Mouse (Mus musculus) naive thymus-derived CD4-positive, alpha-beta T cell, adult 2 months (primary cell): ENCODE results near the gene Ptms.

ENCODE experiments used
- DNase-seq: peaks from one replicate; pipeline ENCODE4 v3.0.0-alpha.2; 2011; ENCODE audit warnings: low read depth

Gene Ptms

DNA sequence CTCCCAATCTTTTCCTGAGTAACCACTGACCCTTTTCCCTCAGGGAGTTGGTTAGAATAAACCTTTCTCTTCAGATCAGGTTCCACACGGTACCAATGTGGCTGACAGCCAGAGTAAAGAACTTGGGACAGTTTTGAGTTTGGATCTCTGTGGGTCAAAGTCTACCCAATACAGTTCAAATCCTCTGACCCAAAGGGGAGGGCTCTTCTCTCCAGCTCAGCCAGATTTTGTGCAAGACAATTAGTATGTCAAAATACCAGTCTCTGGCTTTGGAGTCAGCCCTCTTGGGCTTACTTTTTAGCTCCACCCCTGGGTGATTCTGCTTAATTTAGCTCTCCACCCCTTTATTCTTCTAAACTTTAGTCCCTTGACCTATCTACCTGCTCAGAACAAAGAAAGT lies 10.3 kb upstream of the Ptms start:
- DNase-seq, result no peak

DNA sequence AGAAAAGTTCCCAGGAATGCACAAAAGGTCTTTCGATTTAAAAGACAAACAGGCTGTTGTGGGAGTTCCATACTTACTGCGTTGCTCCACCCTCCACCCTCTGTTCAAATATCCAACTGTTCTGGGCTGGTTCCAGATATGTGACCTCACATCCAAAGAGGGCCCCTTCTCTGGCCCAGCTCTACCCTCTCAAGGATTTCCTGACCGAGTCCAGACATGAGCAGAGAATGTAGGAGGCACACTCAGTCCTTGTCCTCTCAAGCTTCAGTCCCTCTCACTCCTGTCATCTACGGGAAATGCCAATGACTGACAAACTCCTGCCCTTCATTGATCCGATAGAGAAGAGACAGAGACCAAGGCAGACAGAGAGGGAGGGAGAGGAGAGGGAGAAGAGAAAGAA lies 6.0 kb upstream of the Ptms start:
- DNase-seq, result no peak

DNA sequence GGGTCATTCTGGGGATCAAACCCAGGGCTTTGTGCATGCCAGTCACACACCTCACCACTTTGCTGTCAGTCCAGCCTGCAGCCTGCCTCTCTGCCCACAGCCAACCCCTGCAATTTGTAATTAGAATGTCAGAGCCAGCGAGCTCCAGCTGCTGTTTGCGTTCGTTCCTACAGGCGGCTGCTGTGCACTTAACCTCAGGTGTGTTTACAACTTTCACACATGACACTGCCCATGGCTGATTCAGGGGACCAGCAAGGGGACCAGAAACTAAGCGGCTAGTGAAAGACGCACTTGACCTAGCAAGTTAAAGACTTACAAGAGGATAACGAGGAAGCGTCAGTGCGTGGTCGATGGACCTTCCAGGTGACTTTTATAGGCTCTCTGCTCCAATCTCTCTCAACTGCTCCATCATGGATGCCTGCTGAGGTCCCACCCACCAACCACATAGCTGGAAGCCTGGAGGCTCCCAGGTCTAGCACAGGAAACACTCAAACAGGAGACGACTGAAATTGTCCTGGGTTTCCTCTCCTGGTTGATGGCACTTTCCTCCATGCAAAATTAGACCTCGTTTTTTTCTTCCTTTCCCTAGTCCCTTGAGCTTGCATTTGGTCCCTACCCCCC lies 5.4 kb upstream of the Ptms start:
- no peak for DNase-seq

DNA sequence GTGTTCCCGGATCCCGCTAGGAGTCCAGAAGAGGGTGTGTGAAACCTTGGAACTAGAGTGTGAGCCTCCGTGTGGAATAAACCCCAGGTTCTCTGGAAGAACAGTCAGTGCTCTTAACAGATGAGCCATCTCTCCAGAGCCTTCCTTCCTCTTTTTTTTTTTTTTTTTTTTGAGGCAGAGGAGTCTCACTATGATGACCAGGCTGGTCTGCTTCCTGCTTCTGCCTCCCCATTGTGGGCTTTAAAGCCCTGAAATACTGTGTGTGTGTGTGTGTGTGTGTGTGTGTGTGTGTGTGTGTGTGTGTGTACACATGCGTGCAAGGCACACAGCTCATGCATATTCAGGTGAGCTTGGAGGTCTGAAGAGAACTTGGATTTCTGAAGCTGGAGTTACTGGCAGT lies 1.6 kb upstream of the Ptms start:
- DNase-seq, result no peak

DNA sequence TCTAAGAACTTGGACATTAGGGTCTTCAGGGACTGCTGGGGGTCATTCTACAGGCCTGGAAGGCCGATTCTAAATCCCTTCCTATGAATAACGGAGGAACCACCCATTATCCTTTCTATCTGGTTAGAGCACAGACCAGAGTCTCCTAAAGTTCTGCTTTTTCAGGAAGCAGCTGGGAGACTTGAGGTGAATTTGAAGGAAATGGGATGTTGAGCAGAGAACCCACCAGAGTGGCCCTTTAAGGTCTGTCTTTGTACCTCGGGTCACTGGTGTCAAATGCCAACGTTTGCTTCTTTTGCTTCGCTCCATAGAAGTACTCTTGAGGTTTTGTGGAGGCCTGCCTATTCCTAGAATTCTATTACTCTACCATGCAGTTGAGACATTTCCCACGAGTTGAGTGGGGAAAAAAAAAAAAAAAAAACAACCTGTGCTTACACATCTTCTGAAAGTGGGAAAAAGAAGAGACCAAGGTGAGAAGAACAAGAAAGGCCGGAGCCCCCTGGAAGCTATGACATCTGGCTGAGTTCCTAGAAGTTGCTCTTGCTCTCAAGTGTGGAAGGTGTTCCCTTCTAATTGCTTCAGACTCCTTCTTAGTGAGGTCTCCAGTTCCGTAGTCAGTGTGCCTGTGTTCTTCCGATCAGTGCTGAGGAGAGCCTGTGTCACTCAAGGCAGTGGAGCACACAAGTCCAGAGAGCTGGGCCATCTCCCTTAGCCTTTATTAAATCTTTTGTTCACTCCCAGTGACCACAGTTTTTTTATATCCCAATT lies 599 bp upstream of the Ptms start:
- no peak for DNase-seq

DNA sequence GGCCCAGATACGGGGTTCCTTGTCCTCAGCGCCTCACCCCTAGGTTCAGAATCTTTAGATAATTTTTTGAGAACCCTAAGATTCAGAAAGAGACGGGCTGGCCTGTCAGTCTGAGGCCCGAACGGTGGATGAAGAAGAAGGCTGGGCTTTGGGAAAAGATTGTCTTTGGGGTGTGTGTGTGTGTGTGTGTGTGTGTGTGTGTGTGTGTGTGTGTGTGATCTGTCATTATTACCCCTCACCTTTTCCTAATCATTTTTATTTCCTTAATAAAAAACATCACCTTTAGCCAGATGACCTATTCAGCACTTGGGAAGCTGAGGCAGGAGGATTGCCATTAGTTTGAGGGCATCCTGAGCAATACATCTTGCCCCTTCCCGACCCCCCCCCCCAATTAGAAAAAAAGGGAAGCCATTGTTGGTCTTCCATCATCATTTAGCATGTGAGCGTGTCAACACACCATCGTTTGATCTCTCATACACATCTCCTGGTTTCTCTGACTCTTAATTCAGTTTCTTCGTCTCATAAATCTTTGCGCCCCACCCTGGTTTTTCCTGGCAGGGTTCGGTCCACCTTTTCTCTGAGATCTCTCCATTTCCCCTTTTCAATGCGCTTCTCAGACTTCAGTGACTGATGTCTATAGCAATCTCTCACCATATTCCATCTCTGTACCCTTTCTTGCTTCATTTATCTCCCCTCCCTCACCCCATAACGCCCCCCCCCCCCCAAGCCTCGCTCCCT lies 844 bp downstream of the Ptms start:
- DNase-seq, result no peak

DNA sequence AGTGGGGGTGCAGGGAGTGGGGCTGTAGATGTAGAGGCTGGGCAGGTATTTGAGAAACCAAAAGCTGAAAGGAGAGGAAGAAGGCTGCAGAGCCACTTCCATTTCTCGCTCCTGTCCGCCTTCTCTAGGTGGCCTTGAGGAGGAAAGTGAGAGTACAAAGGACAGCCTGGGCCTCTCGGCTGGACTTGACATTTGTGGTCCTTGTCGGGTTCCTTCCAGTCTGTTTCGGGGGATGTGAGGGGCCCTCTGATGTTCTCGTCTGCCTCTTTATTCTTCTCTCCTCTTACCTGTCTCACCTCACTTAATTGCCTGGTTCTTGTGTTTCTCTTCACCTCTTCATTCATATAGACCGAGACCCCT lies 1.6 kb downstream of the Ptms start:
- DNase-seq, result no peak

DNA sequence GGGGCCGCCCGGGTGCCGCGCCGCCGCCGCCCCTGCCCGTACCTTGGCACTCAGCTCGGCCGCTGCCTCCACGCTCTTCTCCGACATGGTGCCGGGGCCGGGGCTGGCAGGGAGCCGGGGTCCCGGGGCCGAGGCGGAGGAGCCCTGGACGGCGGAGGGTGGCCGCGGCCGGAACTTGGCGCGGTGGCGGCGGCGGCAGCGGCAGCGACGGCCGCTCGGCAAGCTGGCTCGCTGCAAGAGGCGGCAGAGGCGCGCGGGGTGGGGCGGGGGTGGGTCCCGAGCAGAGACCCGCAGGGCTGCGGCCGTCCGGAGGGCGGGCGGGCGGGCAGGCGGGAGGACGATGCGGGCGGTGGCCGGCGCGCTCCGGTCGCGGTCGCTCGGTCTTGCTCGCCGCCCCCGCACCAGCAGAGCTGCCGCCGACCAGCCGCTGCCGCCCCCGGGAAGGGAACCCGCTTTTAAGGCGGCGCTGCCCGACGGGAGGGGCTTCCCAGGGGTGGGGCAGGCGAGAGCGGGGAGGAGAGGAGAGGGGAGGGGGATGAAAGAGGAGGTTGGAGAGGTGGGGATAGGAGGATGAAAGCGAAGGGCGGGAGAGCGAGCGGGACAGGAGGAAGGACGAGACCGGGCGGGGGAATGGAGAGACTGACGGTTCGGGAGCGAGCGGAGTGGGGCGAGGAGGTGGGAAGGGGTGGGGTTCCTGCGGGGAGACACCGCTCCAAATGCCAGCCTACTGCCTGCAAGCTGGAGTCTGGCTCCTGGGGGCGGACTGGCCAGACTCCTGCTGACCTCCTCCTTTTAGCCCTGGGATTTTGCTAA lies 2.2 kb downstream of the Ptms start:
- DNase-seq, result peak; percentile 60

DNA sequence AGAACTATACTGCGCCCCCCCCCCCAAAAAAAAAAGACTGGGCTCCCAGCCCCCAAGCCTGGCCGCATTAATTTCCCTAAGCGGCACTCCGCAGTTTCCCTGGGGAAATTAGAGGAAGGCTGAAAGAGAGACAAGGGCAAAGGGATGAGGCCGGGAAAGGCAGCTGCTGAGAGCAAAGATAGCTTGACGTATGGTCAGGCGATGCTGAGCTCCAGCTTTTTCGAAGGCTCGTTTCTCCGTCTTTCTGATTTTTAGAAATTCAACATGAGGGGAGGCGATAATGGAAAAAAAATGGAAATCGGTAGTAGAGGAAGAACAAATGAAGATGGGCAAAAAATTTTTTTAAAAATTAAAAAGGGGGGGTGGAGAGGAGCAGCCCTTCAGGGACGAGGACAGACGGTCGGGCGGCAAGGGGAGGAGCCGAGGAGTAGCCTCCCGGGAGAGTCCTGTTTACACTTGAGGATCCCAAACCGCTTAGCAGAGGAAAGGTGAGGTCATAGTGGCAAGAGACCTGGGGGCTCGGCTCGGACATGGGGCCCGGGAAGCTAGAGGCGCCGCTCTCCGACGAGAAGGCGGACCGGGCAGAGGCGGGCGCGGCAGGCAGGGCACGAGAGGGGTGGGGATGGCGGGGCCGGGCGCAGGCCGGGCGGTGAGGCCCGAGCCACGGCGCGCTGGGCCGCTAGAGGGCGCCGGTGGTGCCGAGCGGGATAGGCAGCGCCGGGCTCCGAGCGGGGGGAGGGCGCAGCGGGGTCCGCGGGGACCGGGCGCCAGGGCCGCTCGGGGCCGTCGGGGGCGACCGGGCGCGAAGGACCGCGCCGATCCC lies 3.0 kb downstream of the Ptms start:
- DNase-seq, result peak; percentile 89

DNA sequence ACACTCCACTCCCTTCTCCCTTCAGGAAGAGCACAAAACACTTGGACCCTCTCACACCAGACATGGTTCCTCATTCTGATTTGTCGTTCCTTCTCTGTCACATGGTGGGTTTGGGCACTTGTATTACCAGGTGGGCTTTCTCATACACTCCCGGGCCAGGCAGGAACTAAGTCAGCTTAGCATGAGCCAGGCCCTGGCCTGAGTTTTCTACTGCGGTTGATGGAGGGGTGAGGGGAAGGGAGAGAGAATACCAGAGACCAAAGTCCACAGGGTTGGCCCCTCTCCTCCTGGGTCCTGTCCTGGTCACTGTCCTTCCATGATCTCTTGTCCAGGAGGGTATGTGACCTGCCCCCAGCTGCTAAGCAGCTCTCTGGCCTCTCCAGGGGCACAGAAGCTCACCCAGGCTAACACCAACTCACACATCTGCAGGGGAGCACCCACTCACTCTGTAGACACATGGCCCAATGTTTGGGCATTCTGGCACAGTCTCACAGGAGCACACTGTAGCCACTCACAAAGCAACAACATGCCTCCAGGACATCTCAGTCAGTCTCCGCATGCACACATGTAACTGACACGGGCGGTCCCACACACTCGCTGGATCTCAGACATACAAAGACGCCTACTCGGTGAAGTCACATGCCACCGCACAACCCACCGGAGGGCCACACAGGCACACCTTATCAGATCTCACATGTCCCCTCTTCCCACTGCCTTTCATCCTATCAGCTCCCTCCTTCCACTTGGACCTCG lies 3.8 kb downstream of the Ptms start:
- no peak for DNase-seq

DNA sequence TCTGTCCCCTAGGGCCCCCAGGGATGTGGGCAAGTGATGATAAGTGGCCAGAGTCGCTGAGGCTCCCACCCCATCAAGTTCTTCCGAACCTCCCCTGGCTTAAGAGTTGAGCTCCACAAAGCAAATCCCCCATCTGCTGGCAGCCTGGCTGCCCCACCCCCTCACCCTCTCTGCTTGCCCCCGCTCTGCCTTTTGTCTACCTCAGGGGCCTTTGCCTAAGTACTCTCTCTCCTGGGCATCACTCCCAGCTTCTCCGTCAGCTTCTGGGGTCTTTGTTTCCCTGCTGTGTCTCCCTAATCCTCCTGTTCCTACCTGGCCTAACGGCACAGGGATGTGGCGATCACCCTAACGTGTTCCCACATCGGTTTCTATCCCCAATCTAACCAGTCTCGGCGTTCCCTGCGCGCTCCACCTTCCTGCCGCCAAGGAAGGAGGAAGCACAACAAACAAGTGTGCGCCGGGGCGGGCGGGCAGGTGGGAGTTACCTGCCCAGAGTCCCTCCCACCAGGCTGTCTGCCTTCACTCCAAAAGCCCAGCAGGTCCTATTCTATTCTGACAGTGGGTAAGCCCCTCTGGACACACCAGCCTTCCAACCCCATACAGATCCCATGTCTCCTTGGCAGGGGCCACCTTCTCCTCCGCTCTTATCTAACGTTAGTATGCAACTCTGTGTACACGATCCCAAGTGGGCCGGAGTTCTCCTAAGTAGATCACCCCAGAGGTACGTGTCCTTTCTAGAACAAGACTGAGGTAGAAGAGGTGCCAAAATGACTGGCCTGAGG lies 4.6 kb downstream of the Ptms start:
- DNase-seq, result no peak

DNA sequence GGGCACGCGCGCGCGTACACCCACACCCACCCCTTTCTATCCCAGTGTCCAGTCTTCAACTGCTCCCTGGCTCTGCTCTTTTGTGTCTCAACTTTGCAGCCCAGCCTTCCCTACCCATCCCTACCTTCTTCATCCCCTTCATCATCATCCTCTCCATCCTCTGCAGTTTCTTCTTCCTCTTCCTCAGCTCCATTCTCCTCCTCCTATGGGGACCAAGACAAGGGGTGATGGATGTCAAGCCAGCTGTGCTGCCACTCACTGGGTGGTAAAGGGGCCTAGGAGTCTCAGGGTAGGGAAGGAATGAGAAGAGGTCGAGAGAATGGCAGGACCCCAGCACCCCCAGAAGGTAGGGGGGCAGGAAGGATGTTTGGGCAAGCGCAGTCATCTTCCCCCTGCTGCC lies 5.4 kb downstream of the Ptms start:
- DNase-seq, result no peak

DNA sequence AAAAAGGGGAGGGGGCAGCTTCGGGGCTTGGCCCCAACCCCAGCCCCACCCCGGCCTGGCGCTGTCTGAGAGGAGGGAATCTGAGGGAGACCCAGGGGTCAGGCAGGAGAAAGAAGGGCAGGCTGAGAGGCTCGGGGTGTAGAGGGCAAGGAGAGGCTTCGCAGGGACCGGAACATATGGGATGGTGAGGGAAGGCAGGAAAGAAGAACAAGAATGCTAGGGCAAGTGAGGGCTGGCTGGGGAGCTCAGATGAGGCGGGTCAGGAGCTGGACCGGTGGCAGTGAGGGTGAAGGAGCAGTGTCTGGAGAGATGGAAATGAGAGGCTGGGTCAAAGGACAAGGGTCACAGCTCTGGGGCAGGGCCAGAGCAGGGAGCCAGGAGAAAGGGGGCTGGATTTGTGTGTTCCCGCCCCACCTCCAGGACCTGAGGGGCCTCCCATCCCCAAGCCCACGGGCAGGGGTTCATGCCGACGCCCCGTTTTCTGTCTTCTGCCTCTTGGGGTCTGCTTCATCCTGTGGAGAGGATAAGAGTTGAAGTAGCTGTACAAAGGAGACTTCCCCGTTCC lies 6.1 kb downstream of the Ptms start:
- no peak for DNase-seq

DNA sequence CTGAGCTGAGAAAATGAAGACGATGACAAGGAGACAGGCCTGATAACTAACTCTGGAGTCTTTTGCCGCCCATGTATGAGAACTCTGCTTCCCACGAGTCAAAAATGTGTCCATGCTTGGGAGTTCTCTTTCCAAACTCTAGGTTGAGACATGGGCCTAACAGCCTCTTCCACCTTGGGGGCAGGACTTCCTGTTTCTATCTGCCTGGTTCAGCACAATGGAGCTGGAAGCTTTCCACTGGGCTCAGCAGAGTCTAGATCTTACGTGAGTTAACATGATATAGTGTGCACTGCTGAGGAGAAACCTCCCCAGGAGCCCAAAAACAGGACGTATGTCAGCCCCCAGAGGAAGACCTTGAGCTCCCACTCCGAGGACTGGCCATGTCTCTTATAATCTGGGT lies 6.7 kb downstream of the Ptms start:
- DNase-seq, result no peak

DNA sequence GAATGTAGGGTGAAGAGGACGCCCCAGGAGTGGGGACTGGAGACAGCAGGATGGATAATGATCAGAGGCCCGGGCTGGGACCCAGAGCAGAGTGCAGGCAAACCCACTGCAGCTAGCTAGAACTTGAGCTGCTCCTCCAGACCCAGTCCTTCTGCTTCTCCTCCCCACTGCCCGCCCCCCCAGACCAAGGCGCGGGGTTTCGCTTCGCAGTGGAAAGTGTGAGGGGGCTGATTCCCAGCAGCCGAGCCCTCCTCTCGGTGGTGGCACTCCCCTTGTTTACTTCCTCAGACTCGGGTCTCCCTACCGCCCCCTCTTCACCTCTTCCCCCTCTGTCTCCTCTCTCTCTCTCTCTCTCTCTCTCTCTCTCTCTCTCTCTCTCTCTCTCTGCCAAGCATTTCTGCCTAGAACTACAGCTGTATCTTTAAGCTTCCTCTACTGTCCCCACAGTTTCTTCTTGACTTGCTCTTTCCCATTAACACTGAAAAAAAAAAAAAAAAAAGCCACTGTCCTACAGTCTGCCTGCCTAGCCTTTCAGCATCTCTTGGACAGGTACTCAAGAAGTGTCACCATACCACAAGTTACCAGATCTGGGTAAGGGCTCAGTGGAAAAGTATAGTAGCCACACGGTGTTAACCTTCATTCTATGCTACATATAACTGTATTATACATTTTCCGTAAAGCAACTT lies 8.2 kb downstream of the Ptms start, which contains the start of gene Lag3:
Gene Lag3, minus strand, starts transcription at position 173 of the 686 bp plus-strand sequence.
- no peak for DNase-seq

DNA sequence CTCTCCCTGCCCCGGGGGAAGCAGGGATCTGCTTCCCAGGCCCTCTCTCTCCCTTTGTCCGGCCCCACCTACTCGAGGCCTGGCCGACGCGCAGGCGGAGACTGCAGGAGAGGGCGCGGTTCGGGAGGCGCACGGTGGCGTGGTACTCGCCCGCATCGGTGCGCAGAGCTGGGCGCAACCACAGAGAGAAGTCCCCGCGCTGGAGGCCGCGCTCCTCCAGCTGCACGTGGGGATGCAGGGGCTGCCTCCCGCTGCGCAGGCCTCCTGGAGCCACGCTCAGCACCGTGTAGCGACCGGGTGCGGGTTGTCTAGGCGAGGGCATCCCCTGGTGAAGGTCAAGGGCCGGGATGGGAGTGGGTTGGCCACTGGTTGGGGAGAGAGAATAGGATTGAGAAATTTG lies 9.9 kb downstream of the Ptms start:
- DNase-seq, result no peak

DNA sequence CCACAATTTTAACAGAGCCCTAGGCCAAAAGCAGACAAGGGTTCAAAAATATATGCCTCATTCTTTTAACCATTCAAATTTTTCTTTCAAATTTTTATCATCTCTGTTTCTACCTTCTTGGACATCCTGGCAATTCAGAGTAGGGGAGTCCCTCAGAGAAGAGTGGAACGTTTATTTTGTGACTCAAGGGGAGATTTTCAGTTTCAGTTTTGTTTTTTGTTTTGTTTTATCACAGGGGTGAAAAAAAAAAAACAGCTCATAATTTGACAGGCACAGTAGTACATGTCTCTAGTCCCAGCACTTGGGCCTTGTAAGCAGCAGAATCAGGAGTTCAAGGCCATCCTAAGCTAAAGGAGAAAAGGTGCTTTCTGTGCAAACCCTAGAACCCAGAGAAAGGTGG lies 12.1 kb downstream of the Ptms start:
- no peak for DNase-seq

DNA sequence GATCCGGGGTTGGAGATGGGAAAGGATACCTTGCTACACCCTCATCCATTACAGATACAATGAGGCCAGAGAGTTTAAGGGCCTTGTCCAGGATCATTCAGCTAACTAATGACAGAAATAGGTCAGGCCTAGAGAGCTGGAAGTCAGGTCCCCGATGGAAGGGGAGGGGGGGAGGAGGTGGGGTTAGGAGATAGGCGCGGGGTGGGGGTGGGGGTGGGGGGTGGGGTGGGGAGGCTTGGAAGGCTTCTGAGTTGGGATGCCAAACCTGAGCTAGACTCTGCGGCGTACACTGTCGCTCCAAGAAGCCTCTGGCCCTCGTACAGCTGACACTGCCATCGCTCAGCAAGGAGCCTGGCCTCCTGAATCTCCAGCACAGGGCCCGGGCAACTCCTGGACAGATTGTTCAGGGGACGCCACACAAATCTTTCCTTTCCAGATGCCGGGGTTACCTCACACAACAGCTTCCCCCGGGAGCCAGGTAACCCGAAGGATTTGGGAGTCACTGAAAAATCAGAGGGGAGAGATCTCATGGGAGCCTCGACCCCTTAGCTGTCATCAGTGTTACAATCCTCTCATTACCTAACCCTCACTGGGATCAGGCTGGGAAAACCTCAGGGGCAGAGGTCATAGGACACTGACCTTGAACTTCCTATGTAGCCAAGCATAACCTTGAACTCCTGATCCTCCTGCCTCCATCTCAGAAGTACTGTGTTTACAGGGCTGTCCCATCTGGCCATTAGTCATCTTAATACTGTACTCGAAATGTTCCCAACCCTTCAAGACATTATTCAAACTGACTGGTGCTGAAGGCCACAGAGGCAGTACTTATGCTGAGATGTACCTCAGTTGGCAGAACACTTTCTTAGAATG lies 14.7 kb downstream of the Ptms start:
- DNase-seq, result no peak
